ENCODE assay signal across 9 mouse cellular contexts in the genomic region with DNA sequence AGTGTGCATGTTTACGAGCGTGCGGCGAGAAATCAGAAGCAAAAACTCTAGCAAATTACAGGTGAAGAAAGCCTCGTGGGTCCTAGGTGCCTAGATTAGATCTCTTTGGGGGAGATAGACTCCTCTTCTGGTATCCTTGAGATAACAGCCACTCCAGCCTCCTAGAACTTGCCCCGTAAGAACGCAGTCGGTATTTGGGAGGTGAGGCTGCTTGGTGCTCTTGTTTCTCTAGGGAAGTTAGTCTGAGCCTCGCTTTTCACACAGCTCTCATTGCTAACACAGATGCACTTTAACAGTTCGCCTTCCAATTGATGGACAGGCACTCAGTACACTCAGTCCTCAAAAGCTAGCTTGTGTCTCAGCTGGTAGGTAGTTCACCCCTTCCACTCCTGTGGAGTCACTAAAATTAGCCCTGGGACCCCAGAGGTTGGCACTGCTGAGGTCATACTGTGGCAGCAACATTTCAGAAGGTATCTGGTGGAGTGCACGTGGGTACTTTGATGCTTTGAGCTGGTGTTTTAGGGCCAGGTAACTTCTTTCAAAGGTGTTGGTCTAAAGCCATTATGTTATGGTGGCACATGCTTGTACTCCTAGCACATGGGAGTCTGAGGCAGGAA. TPM values are rescaled to one million over a fixed set of nuclear protein-coding genes. Genes with fewer than 3 reads are reported as not detected.
A peak's percentile ranks its signal among the peaks of the same experiment; 100 is the strongest.
DNase-seq lines count a peak whose midpoint lies in the region; ATAC-seq and TF ChIP-seq lines count a peak whose summit lies in the region.
"Had no signal": no experiment of that assay in that cellular context is flagged by ENCODE, and none has a peak within 500 bp of the region (broad histone marks: within the 10 kb centered on the region; RNA-seq: fewer than 3 reads in every experiment).

No protein-coding gene starts in this region.

- no peaks in the 10 kb centered on the region for H3K9me3 ChIP-seq in ES-Bruce4 (replicated peaks; ENCODE audit: control insufficient read depth, insufficient read depth, low read length, poor library complexity, severe bottlenecking)
- H3K9me3 ChIP-seq in heart, embryonic 11.5 days (replicated peaks; ENCODE audit: control insufficient read depth, low read length), result no peaks in the 10 kb centered on the region
- no peaks in the 10 kb centered on the region for H3K9me3 ChIP-seq in liver, embryonic 15.5 days (replicated peaks)

- DNase-seq in adrenal gland, adult 2 months, result peak; percentile 34
- no peak for DNase-seq in adrenal gland, adult 8-10 months
- no peak for DNase-seq in layer of hippocampus, postnatal 10 days (ENCODE audit: low spot score in 2 of 2)
- no peak for DNase-seq in left cerebral cortex, postnatal 25 days (ENCODE audit: low spot score in 2 of 2)

- H3K4me2 ChIP-seq in heart, embryonic 11.5 days, result peak overlapping the region; percentile 94
- peak overlapping the region; percentile 76 for H3K4me2 ChIP-seq in liver, embryonic 15.5 days

- TF ChIP-seq POLR2A in ES-Bruce4 (IDR thresholded peaks at IDR 0.05; ENCODE audit: insufficient read depth, low read length), result no peak

- intact Hi-C loops in left cerebral cortex, postnatal 25 days (cut with DNase I), result no loop called here

- peak overlapping the region; percentile 72 for H3K4me3 ChIP-seq in ES-Bruce4 (ENCODE audit: low read depth, low read length)
- H3K4me3 ChIP-seq in heart, embryonic 11.5 days (ENCODE audit: low read depth, low read length), result peak overlapping the region; percentile 85
- H3K4me3 ChIP-seq in liver, embryonic 15.5 days (replicated peaks), result peak overlapping the region; percentile 99

- H3K27me3 ChIP-seq in ES-Bruce4 (ENCODE audit: control insufficient read depth, insufficient read depth, low read length, poor library complexity, severe bottlenecking), result no peaks in the 10 kb centered on the region
- H3K27me3 ChIP-seq in heart, embryonic 11.5 days (ENCODE audit: control insufficient read depth, insufficient read depth, low read length), result no peaks in the 10 kb centered on the region
- no peaks in the 10 kb centered on the region for H3K27me3 ChIP-seq in liver, embryonic 15.5 days

- peak overlapping the region; percentile 67 for H3K9ac ChIP-seq in ES-Bruce4 (ENCODE audit: low read depth, poor library complexity, severe bottlenecking)
- H3K9ac ChIP-seq in heart, embryonic 11.5 days (ENCODE audit: low read depth, low read length), result peak overlapping the region; percentile 84
- peak overlapping the region; percentile 98 for H3K9ac ChIP-seq in liver, embryonic 15.5 days

- 11% methylated on average over 11 of the region's 11 CpGs for WGBS in heart, embryonic 11.5 days (ENCODE audit: insufficient replicate concordance)
- 2% methylated on average over 11 of the region's 11 CpGs for WGBS in liver, embryonic 15.5 days (ENCODE audit: insufficient replicate concordance)

- no peak for TF ChIP-seq EP300 in ES-Bruce4 (IDR thresholded peaks at IDR 0.05; ENCODE audit: insufficient read depth, low read depth, low read length)

- no peak for TF ChIP-seq CTCF in ES-Bruce4 (IDR thresholded peaks at IDR 0.05; ENCODE audit: low read depth, low read length)

- no peak overlapping the region for H3K27ac ChIP-seq in ES-Bruce4 (ENCODE audit: insufficient read depth, low read length)
- H3K27ac ChIP-seq in heart, embryonic 11.5 days (ENCODE audit: low read depth, low read length), result peak overlapping the region; percentile 82
- H3K27ac ChIP-seq in liver, embryonic 15.5 days (replicated peaks), result peak overlapping the region; percentile 97

- H3K36me3 ChIP-seq in ES-Bruce4 (ENCODE audit: control insufficient read depth, insufficient read depth, low read length, poor library complexity, severe bottlenecking), result no peaks in the 10 kb centered on the region
- no peaks in the 10 kb centered on the region for H3K36me3 ChIP-seq in heart, embryonic 11.5 days (ENCODE audit: control insufficient read depth, insufficient read depth, low read length)
- H3K36me3 ChIP-seq in liver, embryonic 15.5 days (replicated peaks), result peaks cover 32% of the 10 kb centered on the region

- peaks cover 5% of the 10 kb centered on the region for H3K4me1 ChIP-seq in ES-Bruce4 (ENCODE audit: control insufficient read depth, insufficient read depth, low read length)
- peaks cover 57% of the 10 kb centered on the region for H3K4me1 ChIP-seq in heart, embryonic 11.5 days (ENCODE audit: control insufficient read depth, insufficient read depth, low read length)
- H3K4me1 ChIP-seq in liver, embryonic 15.5 days (replicated peaks), result peaks cover 68% of the 10 kb centered on the region

- ATAC-seq in heart, embryonic 11.5 days (replicated peaks; ENCODE audit: insufficient number of reproducible peaks, low FRiP score, low TSS enrichment), result no peak
- peak; percentile 3; the same call in 1 of the 2 replicates for ATAC-seq in liver, embryonic 15.5 days (ENCODE audit: insufficient read depth)
- no peak for ATAC-seq in monocyte, adult 5-6 weeks (replicated peaks; ENCODE audit: insufficient number of reproducible peaks, low FRiP score, low TSS enrichment, poor library complexity, severe bottlenecking)

RNA-seq across cellular contexts. Expression of gene Mafk, which starts 1.0 kb away (rescaled TPM):
- 10 to 100 TPM; 32.1 to 34.1 TPM for total RNA-seq in adrenal gland, adult 2 months (2021)
- 28.8 and 29.8 TPM in 2 replicates for polyA plus RNA-seq in adrenal gland, adult 2 months (2012; rRNA removed)
- total RNA-seq in adrenal gland, adult 8-10 months (2022), result 10 to 100 TPM; 28.7 to 45.0 (median 30.4) TPM
- polyA plus RNA-seq in ES-Bruce4 (2011; ENCODE audit: insufficient read depth, insufficient read length, low read depth, missing spikeins), result 15.6 and 16.3 TPM in 2 replicates
- 13.5 and 19.1 TPM in 2 replicates for polyA plus RNA-seq in heart, embryonic 11.5 days (2014; fragmentation: Nextera tagmentation; extraction: Ambion mirVana)
- polyA plus RNA-seq in liver, embryonic 15.5 days (2015; fragmentation: Nextera tagmentation; extraction: Ambion mirVana), result 44.5 and 50.0 TPM in 2 replicates
- total RNA-seq in layer of hippocampus, postnatal 10 days (2021), result 10 to 100 TPM; 10.3 to 10.4 TPM
- total RNA-seq in left cerebral cortex, postnatal 25 days (2021), result 1 to 10 TPM; 6.8 TPM
- 73.5 to 94.4 TPM (median 82.2 TPM) in 3 replicates for total RNA-seq in monocyte, adult 5-6 weeks (2017)

RNA-seq across cellular contexts. Expression of gene Ints1, which starts 16.8 kb away (rescaled TPM):
- total RNA-seq in adrenal gland, adult 2 months (2021), result 10 to 100 TPM; 50.6 to 55.9 TPM
- 77.2 and 91.0 TPM in 2 replicates for polyA plus RNA-seq in adrenal gland, adult 2 months (2012; rRNA removed)
- total RNA-seq in adrenal gland, adult 8-10 months (2022), result 10 to 100 TPM; 59.3 to 74.4 (median 65.0) TPM
- 54.6 and 59.1 TPM in 2 replicates for polyA plus RNA-seq in ES-Bruce4 (2011; ENCODE audit: insufficient read depth, insufficient read length, low read depth, missing spikeins)
- polyA plus RNA-seq in heart, embryonic 11.5 days (2014; fragmentation: Nextera tagmentation; extraction: Ambion mirVana), result 21.4 and 26.4 TPM in 2 replicates
- 11.8 and 12.5 TPM in 2 replicates for polyA plus RNA-seq in liver, embryonic 15.5 days (2015; fragmentation: Nextera tagmentation; extraction: Ambion mirVana)
- 10 to 100 TPM; 91.7 to 93.3 TPM for total RNA-seq in layer of hippocampus, postnatal 10 days (2021)
- 10 to 100 TPM; 82.7 to 91.5 TPM for total RNA-seq in left cerebral cortex, postnatal 25 days (2021)
- total RNA-seq in monocyte, adult 5-6 weeks (2017), result 28.1 to 36.6 TPM (median 32.7 TPM) in 3 replicates

RNA-seq across cellular contexts. Expression of gene Tmem184a, which starts 27.4 kb away (rescaled TPM):
- under 1 TPM; 0.17 TPM for total RNA-seq in adrenal gland, adult 2 months (2021)
- 0.43 and 1.5 TPM in 2 replicates for polyA plus RNA-seq in adrenal gland, adult 2 months (2012; rRNA removed)
- total RNA-seq in adrenal gland, adult 8-10 months (2022), result under 1 TPM; 0.07 to 0.67 (median 0.21) TPM
- 10.5 and 13.1 TPM in 2 replicates for polyA plus RNA-seq in ES-Bruce4 (2011; ENCODE audit: insufficient read depth, insufficient read length, low read depth, missing spikeins)
- polyA plus RNA-seq in heart, embryonic 11.5 days (2014; fragmentation: Nextera tagmentation; extraction: Ambion mirVana), result 2.6 and 3.0 TPM in 2 replicates
- 0.68 and 1.2 TPM in 2 replicates for polyA plus RNA-seq in liver, embryonic 15.5 days (2015; fragmentation: Nextera tagmentation; extraction: Ambion mirVana)
- under 1 TPM in 1 of 2 experiments, not detected in 1; 0.85 TPM for total RNA-seq in layer of hippocampus, postnatal 10 days (2021)
- under 1 TPM in 1 of 2 experiments, not detected in 1; 0.48 TPM for total RNA-seq in left cerebral cortex, postnatal 25 days (2021)
- total RNA-seq in monocyte, adult 5-6 weeks (2017), result 0.67 TPM in 1 of 3 replicates, not detected in the others

RNA-seq across cellular contexts. Expression of gene Gm26938, which starts 33.9 kb away (rescaled TPM):
- not detected for total RNA-seq in adrenal gland, adult 2 months (2021)
- polyA plus RNA-seq in adrenal gland, adult 2 months (2012; rRNA removed), result not detected in 2 replicates
- total RNA-seq in adrenal gland, adult 8-10 months (2022), result not detected
- polyA plus RNA-seq in ES-Bruce4 (2011; ENCODE audit: insufficient read depth, insufficient read length, low read depth, missing spikeins), result not detected in 2 replicates
- not detected in 2 replicates for polyA plus RNA-seq in heart, embryonic 11.5 days (2014; fragmentation: Nextera tagmentation; extraction: Ambion mirVana)
- polyA plus RNA-seq in liver, embryonic 15.5 days (2015; fragmentation: Nextera tagmentation; extraction: Ambion mirVana), result not detected in 2 replicates
- total RNA-seq in layer of hippocampus, postnatal 10 days (2021), result not detected
- not detected for total RNA-seq in left cerebral cortex, postnatal 25 days (2021)
- total RNA-seq in monocyte, adult 5-6 weeks (2017), result not detected in 3 replicates
- total RNA-seq: heart, adult 18-20 months had no signal

RNA-seq across cellular contexts. Expression of gene Psmg3, which starts 34.4 kb away (rescaled TPM):
- total RNA-seq in adrenal gland, adult 2 months (2021), result 10 to 100 TPM; 14.8 to 21.5 TPM
- polyA plus RNA-seq in adrenal gland, adult 2 months (2012; rRNA removed), result 18.3 and 20.8 TPM in 2 replicates
- total RNA-seq in adrenal gland, adult 8-10 months (2022), result 10 to 100 TPM; 21.2 to 26.6 (median 23.3) TPM
- 29.0 and 30.3 TPM in 2 replicates for polyA plus RNA-seq in ES-Bruce4 (2011; ENCODE audit: insufficient read depth, insufficient read length, low read depth, missing spikeins)
- 49.6 and 50.1 TPM in 2 replicates for polyA plus RNA-seq in heart, embryonic 11.5 days (2014; fragmentation: Nextera tagmentation; extraction: Ambion mirVana)
- polyA plus RNA-seq in liver, embryonic 15.5 days (2015; fragmentation: Nextera tagmentation; extraction: Ambion mirVana), result 41.4 and 42.3 TPM in 2 replicates
- 10 to 100 TPM; 16.1 to 23.2 TPM for total RNA-seq in layer of hippocampus, postnatal 10 days (2021)
- total RNA-seq in left cerebral cortex, postnatal 25 days (2021), result 10 to 100 TPM; 20.5 to 21.0 TPM
- 3.5 to 12.3 TPM (median 7.6 TPM) in 3 replicates for total RNA-seq in monocyte, adult 5-6 weeks (2017)
